Mouse (Mus musculus) spleen, postnatal 36 days (tissue): ENCODE data around the gene Pom121l12.

Experiments used
- DNase-seq, 2 experiments: peaks; one replicate each; pipeline ENCODE4 v3.0.0; 2022; ENCODE audit warnings: low spot score in 2 of 2, mixed read lengths in 1 of 2

The Pom121l12 gene

GRCm38 (mm10) chr11:14598976-14599375, at the start of gene Pom121l12:
Gene Pom121l12, plus strand, starts transcription at chr11:14599276.
- no peak for DNase-seq

- DNase-seq: no peak
Measured at GRCm38 (mm10) chr11:14611859-14612258, 12.8 kb downstream of the Pom121l12 start.
